Comparison of ENCODE assay signal across 8 mouse cellular contexts in the genomic region with DNA sequence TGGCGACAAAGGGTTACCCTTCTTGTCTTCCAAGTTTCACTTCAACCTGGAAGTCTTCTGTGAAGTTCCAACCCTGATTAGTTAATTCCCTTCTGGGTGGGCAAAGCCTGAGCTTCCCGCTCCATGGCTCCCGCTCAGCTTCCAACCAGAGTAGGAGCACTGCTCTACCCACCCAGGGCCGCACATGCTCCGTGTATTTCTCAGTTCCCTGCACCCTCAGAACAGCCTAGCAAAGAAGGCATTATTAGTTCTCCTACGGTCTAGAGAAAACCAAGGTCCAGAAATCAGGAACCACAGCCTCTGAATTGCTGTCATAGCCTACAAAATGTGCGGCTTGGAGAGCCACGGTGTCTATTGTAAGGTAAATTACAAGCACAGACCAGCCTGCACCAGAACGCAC. TPM values are rescaled to one million over a fixed set of nuclear protein-coding genes. Genes with fewer than 3 reads are reported as not detected.
DNase-seq lines count a peak whose midpoint lies in the region; ATAC-seq and TF ChIP-seq lines count a peak whose summit lies in the region.

No protein-coding gene starts in this region.

- H3K4me2 ChIP-seq in kidney, embryonic 14.5 days (replicated peaks; ENCODE audit: low read depth, low read length): peak overlapping the region; percentile 73
- peak overlapping the region; percentile 91 for H3K4me2 ChIP-seq in embryonic facial prominence, embryonic 15.5 days (replicated peaks)
- peak overlapping the region; percentile 83 for H3K4me2 ChIP-seq in limb, embryonic 12.5 days

- DNase-seq in kidney, adult 11 months: no peak
- peak; percentile 55 for DNase-seq in MN1 (ENCODE audit: low spot score)
- no peak for DNase-seq in gastrocnemius, adult 18-20 months (ENCODE audit: low spot score)
- DNase-seq in spleen, adult 12 weeks (ENCODE audit: low spot score): no peak

- peak overlapping the region; percentile 63 for H3K9ac ChIP-seq in kidney, embryonic 14.5 days (ENCODE audit: low read depth, low read length)
- H3K9ac ChIP-seq in embryonic facial prominence, embryonic 15.5 days: peak overlapping the region; percentile 44; the same call in 1 of the 2 replicates
- peak overlapping the region; percentile 61 for H3K9ac ChIP-seq in limb, embryonic 12.5 days (replicated peaks)

- H3K27me3 ChIP-seq in kidney, embryonic 14.5 days (ENCODE audit: control insufficient read depth, insufficient read depth, low read length): no peaks in the 10 kb centered on the region
- H3K27me3 ChIP-seq in embryonic facial prominence, embryonic 15.5 days: no peaks in the 10 kb centered on the region
- H3K27me3 ChIP-seq in limb, embryonic 12.5 days: no peaks in the 10 kb centered on the region
- no peaks in the 10 kb centered on the region for H3K27me3 ChIP-seq in small intestine, adult 2 months (ENCODE audit: control insufficient read depth, insufficient read depth, low read length)

- no peak for TF ChIP-seq CTCF in small intestine, adult 2 months (IDR thresholded peaks at IDR 0.05; ENCODE audit: extremely low read depth, insufficient read length, insufficient replicate concordance, low read depth, low read length)

- peak; percentile 29; the same call in 1 of the 2 replicates for ATAC-seq in kidney, embryonic 14.5 days (ENCODE audit: low FRiP score, low TSS enrichment)
- ATAC-seq in embryonic facial prominence, embryonic 15.5 days (ENCODE audit: insufficient number of reproducible peaks, low FRiP score, low TSS enrichment, low read depth): peak; percentile 55; the same call in 1 of the 2 replicates
- ATAC-seq in limb, embryonic 12.5 days (ENCODE audit: insufficient number of reproducible peaks, insufficient read depth, low FRiP score, low TSS enrichment, low read depth): peak; percentile 52

- WGBS in kidney, embryonic 14.5 days: 7% methylated on average over 9 of the region's 9 CpGs
- WGBS in embryonic facial prominence, embryonic 15.5 days: 5% methylated on average over 9 of the region's 9 CpGs
- WGBS in limb, embryonic 12.5 days: 5% methylated on average over 9 of the region's 9 CpGs
- 31% methylated on average over 9 of the region's 9 CpGs for WGBS in small intestine, adult 2 months

- peak overlapping the region; percentile 65 for H3K27ac ChIP-seq in kidney, embryonic 14.5 days (ENCODE audit: low read depth, low read length)
- H3K27ac ChIP-seq in embryonic facial prominence, embryonic 15.5 days (replicated peaks): peak overlapping the region; percentile 90
- H3K27ac ChIP-seq in limb, embryonic 12.5 days: peak overlapping the region; percentile 87
- H3K27ac ChIP-seq in small intestine, adult 2 months (ENCODE audit: insufficient read depth, low read depth, low read length): no peak overlapping the region

- peaks cover 23% of the 10 kb centered on the region for H3K4me1 ChIP-seq in kidney, embryonic 14.5 days (ENCODE audit: control insufficient read depth, insufficient read depth, low read length)
- peaks cover 42% of the 10 kb centered on the region for H3K4me1 ChIP-seq in embryonic facial prominence, embryonic 15.5 days
- H3K4me1 ChIP-seq in limb, embryonic 12.5 days (replicated peaks): peaks cover 34% of the 10 kb centered on the region
- H3K4me1 ChIP-seq in small intestine, adult 2 months (ENCODE audit: control insufficient read depth, insufficient read depth, insufficient read length, low read length): peaks cover 8% of the 10 kb centered on the region

- H3K36me3 ChIP-seq in kidney, embryonic 14.5 days (ENCODE audit: control insufficient read depth, insufficient read depth, low read length): peaks cover 12% of the 10 kb centered on the region
- peaks cover 11% of the 10 kb centered on the region for H3K36me3 ChIP-seq in embryonic facial prominence, embryonic 15.5 days
- peaks cover 27% of the 10 kb centered on the region for H3K36me3 ChIP-seq in limb, embryonic 12.5 days
- no peaks in the 10 kb centered on the region for H3K36me3 ChIP-seq in small intestine, adult 2 months (ENCODE audit: control insufficient read depth, insufficient read depth, low read length)

- no peaks in the 10 kb centered on the region for H3K9me3 ChIP-seq in kidney, embryonic 14.5 days (ENCODE audit: control insufficient read depth, low read length)
- no peaks in the 10 kb centered on the region for H3K9me3 ChIP-seq in embryonic facial prominence, embryonic 15.5 days (replicated peaks)
- no peaks in the 10 kb centered on the region for H3K9me3 ChIP-seq in limb, embryonic 12.5 days

- peak overlapping the region; percentile 57 for H3K4me3 ChIP-seq in kidney, embryonic 14.5 days (ENCODE audit: low read length)
- H3K4me3 ChIP-seq in embryonic facial prominence, embryonic 15.5 days (replicated peaks): peak overlapping the region; percentile 63
- H3K4me3 ChIP-seq in limb, embryonic 12.5 days (replicated peaks): peak overlapping the region; percentile 59
- peak overlapping the region; percentile 93 for H3K4me3 ChIP-seq in small intestine, adult 2 months (ENCODE audit: low read depth, low read length)

- TF ChIP-seq POLR2A in small intestine, adult 2 months (IDR thresholded peaks at IDR 0.05; ENCODE audit: low read depth, low read length): no peak

RNA-seq across cellular contexts. Expression of a gene that starts 6.6 kb away (rescaled TPM):
- not detected in 2 replicates for polyA plus RNA-seq in kidney, embryonic 14.5 days (2014; fragmentation: Nextera tagmentation; extraction: Ambion mirVana)
- polyA plus RNA-seq in embryonic facial prominence, embryonic 15.5 days (2015; fragmentation: Nextera tagmentation; extraction: Ambion mirVana): 5.1 TPM in 1 of 2 replicates, not detected in the other
- not detected in 2 replicates for polyA plus RNA-seq in limb, embryonic 12.5 days (2016; fragmentation: Nextera tagmentation; extraction: Ambion mirVana)
- polyA plus RNA-seq in small intestine, adult 2 months (2012; rRNA removed): not detected in 2 replicates
- total RNA-seq in gastrocnemius, adult 18-20 months (2021): not detected

RNA-seq across cellular contexts. Expression of a gene that starts 6.8 kb away (rescaled TPM):
- polyA plus RNA-seq in kidney, embryonic 14.5 days (2014; fragmentation: Nextera tagmentation; extraction: Ambion mirVana): 12.2 and 14.8 TPM in 2 replicates
- 19.8 and 21.3 TPM in 2 replicates for polyA plus RNA-seq in embryonic facial prominence, embryonic 15.5 days (2015; fragmentation: Nextera tagmentation; extraction: Ambion mirVana)
- 23.8 and 26.6 TPM in 2 replicates for polyA plus RNA-seq in limb, embryonic 12.5 days (2016; fragmentation: Nextera tagmentation; extraction: Ambion mirVana)
- 1.4 and 2.1 TPM in 2 replicates for polyA plus RNA-seq in small intestine, adult 2 months (2012; rRNA removed)
- 1 to 10 TPM in 1 of 2 experiments, under 1 TPM in 1; 0.82 to 1.5 TPM for total RNA-seq in gastrocnemius, adult 18-20 months (2021)

RNA-seq across cellular contexts. Expression of a gene that starts 7.9 kb away (rescaled TPM):
- 80.4 and 89.1 TPM in 2 replicates for polyA plus RNA-seq in kidney, embryonic 14.5 days (2014; fragmentation: Nextera tagmentation; extraction: Ambion mirVana)
- 83.9 and 94.7 TPM in 2 replicates for polyA plus RNA-seq in embryonic facial prominence, embryonic 15.5 days (2015; fragmentation: Nextera tagmentation; extraction: Ambion mirVana)
- 109 and 111 TPM in 2 replicates for polyA plus RNA-seq in limb, embryonic 12.5 days (2016; fragmentation: Nextera tagmentation; extraction: Ambion mirVana)
- polyA plus RNA-seq in small intestine, adult 2 months (2012; rRNA removed): 43.2 and 71.1 TPM in 2 replicates
- 10 to 100 TPM; 28.2 to 33.3 TPM for total RNA-seq in gastrocnemius, adult 18-20 months (2021)

RNA-seq across cellular contexts. Expression of a gene that starts 14.6 kb away (rescaled TPM):
- 2.7 and 3.5 TPM in 2 replicates for polyA plus RNA-seq in kidney, embryonic 14.5 days (2014; fragmentation: Nextera tagmentation; extraction: Ambion mirVana)
- 3.8 and 3.9 TPM in 2 replicates for polyA plus RNA-seq in embryonic facial prominence, embryonic 15.5 days (2015; fragmentation: Nextera tagmentation; extraction: Ambion mirVana)
- polyA plus RNA-seq in limb, embryonic 12.5 days (2016; fragmentation: Nextera tagmentation; extraction: Ambion mirVana): 2.5 and 3.0 TPM in 2 replicates
- polyA plus RNA-seq in small intestine, adult 2 months (2012; rRNA removed): 2.3 and 2.7 TPM in 2 replicates
- 1 to 10 TPM; 1.5 to 1.8 TPM for total RNA-seq in gastrocnemius, adult 18-20 months (2021)

RNA-seq across cellular contexts. Expression of a gene that starts 39.8 kb away (rescaled TPM):
- polyA plus RNA-seq in kidney, embryonic 14.5 days (2014; fragmentation: Nextera tagmentation; extraction: Ambion mirVana): 305 and 373 TPM in 2 replicates
- 223 and 231 TPM in 2 replicates for polyA plus RNA-seq in embryonic facial prominence, embryonic 15.5 days (2015; fragmentation: Nextera tagmentation; extraction: Ambion mirVana)
- 230 and 239 TPM in 2 replicates for polyA plus RNA-seq in limb, embryonic 12.5 days (2016; fragmentation: Nextera tagmentation; extraction: Ambion mirVana)
- polyA plus RNA-seq in small intestine, adult 2 months (2012; rRNA removed): 215 and 442 TPM in 2 replicates
- 100 to 1,000 TPM; 403 to 410 TPM for total RNA-seq in gastrocnemius, adult 18-20 months (2021)
